8 mouse cellular contexts compared by ENCODE assay signal in genomic region chr16:55550649-55551312, GRCm38 (mm10).
A peak's percentile ranks its signal among the peaks of the same experiment; 100 is the strongest.
DNase-seq lines count a peak whose midpoint lies in the region; ATAC-seq lines count a peak whose summit lies in the region.

No protein-coding gene starts in this region.

- WGBS in neural tube, embryonic 11.5 days = 57% methylated on average over 4 of the region's 4 CpGs
- 40% methylated on average over 4 of the region's 4 CpGs for WGBS in hindbrain, embryonic 16.5 days

- H3K27me3 ChIP-seq in neural tube, embryonic 11.5 days (ENCODE audit: control insufficient read depth, insufficient read depth, low read length) = no peaks in the 10 kb centered on the region
- no peaks in the 10 kb centered on the region for H3K27me3 ChIP-seq in hindbrain, embryonic 16.5 days (replicated peaks; ENCODE audit: control insufficient read depth, insufficient read depth, low read length)

- H3K9ac ChIP-seq in neural tube, embryonic 11.5 days (ENCODE audit: low read length) = no peak overlapping the region
- no peak overlapping the region for H3K9ac ChIP-seq in hindbrain, embryonic 16.5 days (ENCODE audit: low read depth, low read length)

- no peaks in the 10 kb centered on the region for H3K4me1 ChIP-seq in neural tube, embryonic 11.5 days (ENCODE audit: control insufficient read depth, insufficient read depth, low read length)
- peaks cover 2% of the 10 kb centered on the region; the same call in 1 of the 2 replicates for H3K4me1 ChIP-seq in hindbrain, embryonic 16.5 days (ENCODE audit: control insufficient read depth, insufficient read depth, low read depth, low read length)

- ATAC-seq in neural tube, embryonic 11.5 days (ENCODE audit: insufficient read depth, low FRiP score, low TSS enrichment) = peak; percentile 70
- peak; percentile 92 for ATAC-seq in hindbrain, embryonic 16.5 days

- no peak overlapping the region for H3K4me2 ChIP-seq in neural tube, embryonic 11.5 days (ENCODE audit: low read depth)
- no peak overlapping the region for H3K4me2 ChIP-seq in hindbrain, embryonic 16.5 days (ENCODE audit: low read length)

- DNase-seq in embryo, embryonic 10 days (ENCODE audit: low spot score) = peak; percentile 55
- DNase-seq in embryo, embryonic 9.5 days (ENCODE audit: extremely low spot score) = no peak
- no peak for DNase-seq in neural tube, embryonic 11.5 days (ENCODE audit: low spot score)
- no peak for DNase-seq in neural tube, embryonic 10.5 days (ENCODE audit: extremely low spot score, low spot score)
- DNase-seq in naive thymus-derived CD4-positive, alpha-beta T cell, adult 2 months (ENCODE audit: low read depth) = peak; percentile 42
- no peak for DNase-seq in kidney, postnatal 14 days
- DNase-seq in ovary, postnatal 10 days (ENCODE audit: low spot score) = no peak

- no peak overlapping the region for H3K4me3 ChIP-seq in neural tube, embryonic 11.5 days (ENCODE audit: low read depth, low read length)
- H3K4me3 ChIP-seq in hindbrain, embryonic 16.5 days (ENCODE audit: low read length) = no peak overlapping the region

- H3K27ac ChIP-seq in neural tube, embryonic 11.5 days (ENCODE audit: low read depth, low read length) = no peak overlapping the region
- H3K27ac ChIP-seq in hindbrain, embryonic 16.5 days (ENCODE audit: low read depth, low read length) = peak overlapping the region; percentile 59; the same call in 1 of the 2 replicates

- no peaks in the 10 kb centered on the region for H3K36me3 ChIP-seq in neural tube, embryonic 11.5 days (ENCODE audit: control insufficient read depth, insufficient read depth, low read length)
- no peaks in the 10 kb centered on the region for H3K36me3 ChIP-seq in hindbrain, embryonic 16.5 days (ENCODE audit: control insufficient read depth, insufficient read depth, low read length)

- no peaks in the 10 kb centered on the region for H3K9me3 ChIP-seq in neural tube, embryonic 11.5 days (ENCODE audit: control insufficient read depth, low read length)
- H3K9me3 ChIP-seq in hindbrain, embryonic 16.5 days (ENCODE audit: control insufficient read depth, low read length) = no peaks in the 10 kb centered on the region

Comparison
In these comparisons a context has a peak if more than half of its experiments do, and no peak if none do; other contexts are left out.
1. DNase-seq: peak in embryo, embryonic 10 days (single experiment) and naive thymus-derived CD4-positive, alpha-beta T cell, adult 2 months (single experiment); none in embryo, embryonic 9.5 days (single experiment), neural tube, embryonic 11.5 days (single experiment), neural tube, embryonic 10.5 days (single experiment), kidney, postnatal 14 days (single experiment) and ovary, postnatal 10 days (single experiment).